Mouse (Mus musculus): ENCODE data around the gene Bcar3.

Bcar3 gene

GRCm38 (mm10) chr3:122418564-122419274, 124.8 kb downstream of the Bcar3 start:
- no peak for DNase-seq (ENCODE audit: low spot score in 2 of 2)

DNA sequence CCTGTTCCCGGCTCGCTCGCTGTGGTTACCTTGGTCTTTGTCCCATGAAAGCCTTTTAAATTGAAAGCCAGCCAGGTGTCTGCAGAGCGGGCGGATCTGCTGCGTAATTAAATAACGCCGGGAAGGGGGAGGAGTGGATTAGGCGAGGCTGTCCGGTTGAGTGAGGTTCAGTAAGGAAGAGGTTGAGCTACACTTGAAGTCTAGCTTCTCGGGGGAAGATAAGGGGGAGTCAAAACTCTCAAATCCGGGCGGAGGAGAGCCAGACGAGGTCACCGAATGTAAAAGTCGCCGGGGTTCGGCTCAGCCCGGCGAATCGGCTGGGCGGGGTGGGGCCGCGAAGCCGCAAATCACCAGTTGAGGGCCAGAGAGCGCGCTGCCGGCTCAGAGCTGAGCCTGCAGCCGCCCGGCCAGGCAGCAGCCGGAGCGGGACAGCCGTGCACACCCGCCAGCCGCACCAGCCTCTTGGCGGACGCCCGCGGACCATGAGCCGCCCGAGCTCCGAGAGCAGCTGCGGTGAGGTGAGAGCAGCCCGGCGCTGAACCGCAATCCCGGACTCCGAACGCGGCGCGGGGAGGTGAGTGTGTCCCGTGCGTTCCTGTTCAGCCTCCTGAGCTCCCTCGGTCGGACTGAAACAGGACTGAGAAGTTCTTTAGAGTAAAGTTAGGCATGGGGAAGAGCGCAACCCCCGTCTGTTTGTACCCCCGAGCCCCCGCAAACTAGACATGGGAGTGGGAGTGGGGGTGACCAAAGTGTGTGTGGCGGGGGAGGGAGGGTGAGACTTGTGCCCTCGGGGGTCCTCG, 125.9 kb downstream of the Bcar3 start:
- DNase-seq (ENCODE audit: low spot score in 2 of 2): peak; percentile 71 to 80

GRCm38 (mm10) chr3:122420410-122420774, 126.5 kb downstream of the Bcar3 start:
- DNase-seq (ENCODE audit: low spot score in 2 of 2): peak in 1 of 2 experiments; percentile 27

- no peak for DNase-seq (ENCODE audit: low spot score in 2 of 2)
Measured at GRCm38 (mm10) chr3:122421042-122421702, 127.2 kb downstream of the Bcar3 start.

- DNase-seq (ENCODE audit: low spot score in 2 of 2): no peak
Measured at GRCm38 (mm10) chr3:122421802-122422201, 127.9 kb downstream of the Bcar3 start.

DNA sequence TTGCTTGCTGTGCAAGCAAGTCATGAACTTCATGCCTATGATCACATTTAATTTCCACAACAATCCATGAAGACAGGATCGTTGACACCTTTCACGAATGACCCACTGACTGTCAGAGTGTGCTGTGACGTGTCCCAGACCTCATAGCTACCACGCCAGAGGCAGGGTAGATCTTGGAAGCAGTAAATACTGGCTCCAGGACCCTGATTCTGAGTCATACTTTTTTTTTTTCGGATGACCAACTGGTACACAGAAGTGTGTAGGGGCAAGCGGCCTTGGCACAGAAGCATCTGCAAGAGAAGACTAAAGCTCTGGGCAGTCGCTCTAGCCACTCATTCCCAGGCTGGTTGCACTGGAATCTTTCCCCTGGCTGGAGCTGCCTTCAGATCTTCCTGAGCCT, 128.3 kb downstream of the Bcar3 start:
- no peak for DNase-seq (ENCODE audit: low spot score in 2 of 2)

DNA sequence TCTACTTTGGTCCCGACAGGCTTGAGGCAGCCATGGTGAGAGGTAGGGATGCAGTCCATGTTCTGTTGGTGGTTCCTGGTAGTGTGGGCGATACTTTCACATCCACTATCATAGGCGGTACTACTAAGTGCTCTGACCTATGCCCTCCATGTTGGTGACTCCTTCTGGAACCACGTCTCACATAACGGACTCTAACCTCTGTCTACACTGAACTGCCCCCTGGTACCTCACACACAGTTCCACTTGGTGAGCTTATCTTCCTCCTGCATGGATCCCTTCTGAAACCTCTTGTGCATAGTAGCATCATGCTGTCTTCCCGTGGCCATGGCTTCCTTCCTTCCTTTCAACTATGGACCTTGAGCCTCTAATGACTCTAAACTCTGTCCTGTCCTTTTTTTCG, 129.7 kb downstream of the Bcar3 start:
- DNase-seq (ENCODE audit: low spot score in 2 of 2): no peak

DNA sequence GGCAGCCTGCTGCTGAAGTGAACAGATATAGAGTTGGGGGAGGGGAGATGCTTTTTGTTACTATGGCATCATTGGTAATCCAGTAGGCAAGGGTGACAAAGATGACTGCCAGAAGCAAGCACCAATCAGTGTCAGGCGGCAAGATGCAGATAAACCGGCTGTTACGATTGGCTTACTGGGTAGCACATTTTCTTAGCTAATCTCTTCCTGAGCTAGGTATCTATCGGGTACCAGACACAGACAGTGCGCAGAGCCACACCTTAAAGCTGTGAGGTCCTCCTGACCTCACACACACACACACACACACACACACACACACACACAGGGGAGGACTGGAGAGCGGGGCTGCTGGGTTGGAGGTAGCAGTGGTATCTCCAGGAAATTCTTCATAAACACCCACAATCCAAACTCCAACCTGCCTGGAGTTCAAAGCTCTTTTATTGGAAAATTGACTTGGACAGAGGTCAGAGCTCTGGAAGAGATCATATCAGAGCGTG, 134.4 kb downstream of the Bcar3 start:
- DNase-seq (ENCODE audit: low spot score in 2 of 2): no peak

GRCm38 (mm10) chr3:122430780-122431497, 137.0 kb downstream of the Bcar3 start:
- no peak for DNase-seq (ENCODE audit: low spot score in 2 of 2)

- no peak for DNase-seq (ENCODE audit: low spot score in 2 of 2)
Measured at GRCm38 (mm10) chr3:122432811-122433406, 139.0 kb downstream of the Bcar3 start.

DNA sequence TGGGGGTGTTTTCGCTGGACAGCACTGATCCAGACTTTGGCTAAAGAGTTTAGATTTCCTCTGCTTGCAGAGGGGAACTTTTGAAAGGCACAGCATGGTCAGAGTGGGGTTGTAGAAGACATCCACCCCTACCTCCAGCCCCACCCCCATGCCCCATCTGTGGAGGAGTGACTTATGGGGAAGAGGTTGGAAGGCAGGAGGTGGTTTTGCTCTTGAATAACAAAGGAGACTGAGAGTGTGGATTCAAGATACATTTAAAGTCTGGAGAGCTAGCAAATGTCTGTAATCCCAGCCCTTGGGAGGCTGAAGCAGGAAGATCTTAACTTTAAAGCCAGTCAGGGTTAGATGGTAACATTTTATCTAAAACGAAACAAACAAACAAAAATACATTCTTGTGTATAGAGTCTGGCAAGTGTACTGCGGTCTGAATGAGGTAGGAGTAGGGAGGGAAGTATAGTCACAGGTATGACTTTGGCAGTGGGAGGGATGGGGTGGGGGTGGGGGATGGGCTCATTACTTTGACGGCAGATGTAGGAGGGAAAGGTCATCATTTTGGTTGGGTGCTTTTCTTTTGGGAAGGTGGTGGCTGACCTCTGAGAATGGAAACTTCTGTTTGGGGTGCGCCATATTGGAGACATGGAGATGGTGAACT, 140.2 kb downstream of the Bcar3 start:
- DNase-seq (ENCODE audit: low spot score in 2 of 2): no peak

GRCm38 (mm10) chr3:122434983-122435935, 141.3 kb downstream of the Bcar3 start:
- no peak for DNase-seq (ENCODE audit: low spot score in 2 of 2)

- no peak for DNase-seq (ENCODE audit: low spot score in 2 of 2)
Measured at GRCm38 (mm10) chr3:122438143-122438825, 144.3 kb downstream of the Bcar3 start.

DNA sequence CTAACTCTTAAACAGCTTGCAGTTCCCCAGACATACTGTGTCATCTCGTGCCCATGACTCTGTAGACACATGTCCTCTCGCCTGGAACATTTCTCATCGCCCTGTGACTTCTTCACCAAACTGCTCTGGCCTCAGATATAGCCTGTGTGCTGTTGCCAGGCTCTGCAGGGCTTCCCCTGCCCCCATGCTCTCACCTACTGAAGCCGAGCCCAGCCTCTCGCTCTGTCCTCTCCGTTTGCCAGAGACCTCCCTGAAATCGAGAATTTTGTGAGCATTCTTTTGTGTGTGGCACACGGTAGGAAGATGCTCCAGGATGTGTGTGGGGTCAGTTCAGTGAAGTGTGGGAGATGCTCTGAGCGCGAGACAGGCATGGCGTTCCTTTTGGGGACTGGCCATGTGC, 151.8 kb downstream of the Bcar3 start:
- no peak for DNase-seq (ENCODE audit: low spot score in 2 of 2)

- no peak for DNase-seq (ENCODE audit: low spot score in 2 of 2)
Measured at GRCm38 (mm10) chr3:122446678-122447077, 152.7 kb downstream of the Bcar3 start.

GRCm38 (mm10) chr3:122448196-122448595, 154.3 kb downstream of the Bcar3 start:
- DNase-seq (ENCODE audit: low spot score in 2 of 2): no peak

- DNase-seq (ENCODE audit: low spot score in 2 of 2): no peak
Measured at GRCm38 (mm10) chr3:122450041-122450440, 156.1 kb downstream of the Bcar3 start.

DNA sequence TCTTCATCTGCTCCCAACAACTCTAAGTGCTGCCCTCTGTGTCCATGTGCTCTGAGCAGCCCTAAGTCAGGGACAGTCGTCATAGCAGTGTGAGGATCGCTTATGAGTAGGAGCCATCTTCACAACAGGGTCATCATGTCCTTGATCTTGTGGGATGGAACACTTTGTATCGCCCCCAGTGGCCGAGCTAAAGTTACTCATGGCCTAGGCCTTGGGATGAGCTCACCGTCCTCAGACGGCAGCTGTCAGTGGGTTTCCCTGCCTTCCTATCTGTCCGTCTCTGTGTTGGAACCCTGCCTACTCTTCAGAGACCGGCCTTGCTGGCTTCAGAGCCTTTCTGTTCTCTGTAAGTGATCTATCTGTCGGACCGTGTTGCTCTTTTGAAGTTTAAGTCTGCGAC, 159.9 kb downstream of the Bcar3 start:
- DNase-seq (ENCODE audit: low spot score in 2 of 2): no peak

- no peak for DNase-seq (ENCODE audit: low spot score in 2 of 2)
Measured at GRCm38 (mm10) chr3:122456156-122456555, 162.2 kb downstream of the Bcar3 start.

Data from urinary bladder, adult 18-20 months (tissue).